Mouse (Mus musculus): Measurements from ENCODE around the gene Gm15737. TPM values are rescaled to one million over a fixed set of nuclear protein-coding genes. Genes with fewer than 3 reads are reported as not detected.

Gm15737 gene
- polyA plus RNA-seq (2012; rRNA removed), result 0.01 TPM in 1 of 2 replicates, not detected in the other

DNA sequence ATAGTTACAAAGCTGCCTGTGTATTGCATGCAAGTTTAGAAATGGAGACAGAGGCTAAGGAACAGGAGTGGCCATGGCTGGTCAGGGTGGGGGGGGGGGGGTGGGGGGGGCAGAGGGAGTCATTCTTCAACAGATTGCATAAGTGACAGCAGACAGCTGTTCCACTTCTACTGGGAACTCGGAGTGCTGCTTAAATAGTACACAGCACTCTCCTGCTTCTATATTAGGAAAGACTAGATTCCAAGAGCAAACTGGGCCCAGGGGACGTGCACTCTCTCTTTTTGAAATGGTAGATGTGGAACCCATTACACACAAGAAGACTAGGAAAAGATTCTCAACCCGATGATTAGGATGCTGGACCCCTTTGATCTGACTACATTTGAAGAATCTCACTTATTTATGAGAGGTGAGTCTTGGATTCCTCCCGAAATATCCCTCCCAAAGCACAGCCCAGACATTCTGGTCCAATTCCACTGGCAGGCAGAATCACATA is at the start of gene Gm15737:
TSS of gene Gm15737 (plus strand) at position 269 of the 493 bp plus-strand sequence.

Other genes with a start within 250 kb of the Gm15737 start
- 4.1 and 5.7 TPM in 2 replicates for gene Prickle2, start 163.2 kb upstream of the Gm15737 start, polyA plus RNA-seq (2012; rRNA removed)
- 0.31 and 0.41 TPM in 2 replicates for gene A730049H05Rik, start 52.9 kb upstream of the Gm15737 start, polyA plus RNA-seq (2012; rRNA removed)
- 3.6 and 10.3 TPM in 2 replicates for gene Adamts9, start 74.1 kb downstream of the Gm15737 start, polyA plus RNA-seq (2012; rRNA removed)